Mouse (Mus musculus) layer of hippocampus, postnatal 14 days (tissue): ENCODE results near the gene Xbp1. TPM values are rescaled to one million over a fixed set of nuclear protein-coding genes. Genes with fewer than 3 reads are reported as not detected.
"Not testable (repeated sequence)": the region's sequence is repeated elsewhere in the genome, so short reads cannot be mapped to it uniquely, and the experiment has no call there.

Experiments
- DNase-seq, 2 experiments: peaks; one replicate each; pipeline ENCODE4 v3.0.0; 2021 to 2022; ENCODE audit warnings: low spot score in 2 of 2, mixed read lengths in 1 of 2
- total RNA-seq, 2 experiments: library from RNA; stranded (reverse); gene quantifications; 2 replicates each; pipeline ENCODE4 v1.2.3; 2021

The Xbp1 gene
- total RNA-seq, 2 experiments from 2014 or later: 72.9 to 88.1 TPM

DNA sequence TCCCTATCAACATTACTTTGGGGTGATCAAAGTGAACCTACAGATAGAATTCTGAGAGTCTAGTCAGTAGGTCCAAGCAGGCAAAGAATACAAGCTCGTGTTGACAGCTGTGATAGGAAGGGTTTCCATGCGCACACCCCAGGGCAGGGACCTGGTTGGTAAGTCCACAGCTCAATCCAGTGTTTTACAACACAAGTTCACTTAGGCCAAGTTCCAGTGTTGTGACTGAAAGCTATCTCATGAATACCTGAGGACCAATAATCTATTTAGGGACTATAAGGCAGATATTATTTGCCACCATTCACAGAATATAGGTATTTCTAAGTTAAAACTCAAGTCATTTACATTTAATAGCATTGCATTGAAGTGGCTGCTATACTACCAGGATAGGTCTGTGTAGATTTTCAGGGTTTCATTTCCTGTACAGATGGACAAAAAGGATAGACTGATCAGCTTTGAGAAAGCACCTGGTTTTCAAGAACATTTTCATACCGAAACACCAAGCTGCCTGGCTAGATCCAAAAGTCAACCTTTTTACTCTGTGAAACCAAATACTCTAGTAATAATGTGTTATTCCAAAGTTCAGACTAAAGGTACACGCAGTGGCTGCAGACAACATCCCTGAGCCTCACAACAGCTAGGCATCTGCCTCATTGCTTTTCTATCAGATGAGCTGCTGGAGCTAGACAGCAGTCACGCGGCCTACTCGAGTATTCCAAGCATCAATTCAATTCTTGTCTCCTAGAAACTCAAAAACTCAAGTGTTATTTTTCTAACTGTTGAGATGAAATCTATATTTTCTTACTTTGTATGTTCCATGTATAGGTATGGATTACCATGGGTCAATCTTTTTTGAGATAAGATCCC is 6.3 kb downstream of the Xbp1 start:
- no peak for DNase-seq

DNA sequence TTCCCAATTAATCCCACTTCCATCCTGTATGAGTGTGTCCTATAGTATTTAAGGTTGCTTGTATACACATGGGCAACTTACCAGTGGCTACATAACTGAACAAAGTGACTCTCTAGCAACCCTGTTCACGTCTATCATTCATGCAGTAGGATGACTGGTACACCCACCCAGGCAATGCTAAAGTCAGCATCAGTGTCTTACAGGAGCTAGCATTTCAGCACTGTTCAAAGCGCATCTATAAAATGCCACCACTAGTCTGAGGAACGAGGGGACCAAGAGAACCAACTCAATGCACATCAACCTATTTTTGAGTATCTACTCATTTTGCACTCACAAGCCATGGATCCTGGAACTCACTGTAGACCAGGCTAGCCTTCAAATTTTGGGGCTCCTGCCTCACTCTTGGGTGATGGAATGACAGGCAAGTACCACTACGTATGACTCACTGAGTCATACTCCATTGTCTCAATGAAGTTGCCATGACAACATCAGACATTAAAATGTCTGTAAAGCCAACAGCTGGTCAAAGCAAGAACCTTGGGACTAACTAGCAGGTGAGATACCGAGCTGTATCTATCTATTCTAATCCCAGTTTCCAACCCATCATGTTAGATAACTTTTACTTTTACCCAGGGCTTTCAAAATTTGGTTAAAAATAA is 7.5 kb downstream of the Xbp1 start:
- DNase-seq: no peak

GRCm38 (mm10) chr11:5528841-5529240 is 8.4 kb downstream of the Xbp1 start:
- DNase-seq: no peak

- no peak for DNase-seq
Measured at GRCm38 (mm10) chr11:5530172-5530571, 9.7 kb downstream of the Xbp1 start.

DNA sequence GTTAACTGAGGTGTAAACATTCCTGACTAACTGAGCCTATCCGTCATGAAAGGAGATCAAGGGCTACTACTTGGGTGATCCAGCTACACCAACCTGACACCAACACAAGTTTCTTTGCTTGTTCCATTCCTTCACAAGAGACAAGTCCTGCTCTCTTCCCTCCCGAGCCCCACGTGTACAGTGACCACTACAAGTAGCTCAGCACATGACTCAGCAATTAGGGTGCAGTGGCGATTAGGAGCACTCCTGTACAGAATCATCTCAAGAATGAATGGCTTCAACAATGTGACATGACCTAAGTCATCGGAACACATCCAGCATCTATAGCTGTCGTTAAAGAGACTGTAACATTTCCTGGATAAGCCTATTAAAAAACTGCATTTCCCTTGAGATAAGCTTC is 10.3 kb downstream of the Xbp1 start:
- no peak for DNase-seq

DNA sequence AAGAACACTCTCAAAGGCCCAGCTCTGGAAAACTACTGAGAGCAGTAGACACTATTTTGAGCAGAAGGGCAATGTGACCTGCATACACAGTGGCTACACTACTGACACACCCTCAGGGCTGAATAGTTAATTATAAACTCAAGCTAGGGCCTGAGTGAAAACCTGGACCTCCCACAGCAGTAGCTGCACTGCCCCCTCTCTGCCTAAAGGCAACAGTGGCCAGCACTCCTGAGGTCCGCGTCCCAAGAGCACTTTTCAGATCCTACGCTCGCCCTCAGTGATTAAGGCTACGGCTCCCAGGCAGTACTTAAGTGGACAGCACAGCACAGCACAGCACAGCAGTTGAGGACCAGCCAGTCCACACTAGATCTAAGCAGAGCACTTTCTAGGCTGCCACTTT is 12.6 kb downstream of the Xbp1 start:
- no peak for DNase-seq

DNA sequence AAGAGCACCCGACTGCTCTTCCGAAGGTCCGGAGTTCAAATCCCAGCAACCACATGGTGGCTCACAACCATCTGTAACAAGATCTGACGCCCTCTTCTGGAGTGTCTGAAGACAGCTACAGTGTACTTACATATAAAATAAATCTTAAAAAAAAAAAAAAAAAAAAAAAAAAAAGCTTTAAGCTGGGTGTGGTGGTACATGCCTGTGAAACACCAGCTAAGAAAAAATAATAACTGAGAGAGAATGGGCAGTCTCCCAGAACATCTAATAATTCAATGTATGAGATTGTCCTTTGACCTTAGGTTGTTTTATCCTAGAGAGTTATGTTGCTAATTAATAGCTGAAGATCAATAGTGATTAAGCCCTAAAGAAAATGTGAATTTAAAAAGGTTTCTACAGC is 17.0 kb downstream of the Xbp1 start:
- not testable (repeated sequence) for DNase-seq

GRCm38 (mm10) chr11:5540331-5540730 is 19.9 kb downstream of the Xbp1 start:
- DNase-seq: no peak

GRCm38 (mm10) chr11:5541230-5541798 is 20.9 kb downstream of the Xbp1 start:
- no peak for DNase-seq

- DNase-seq: peak; percentile 71 to 92
Measured at GRCm38 (mm10) chr11:5541799-5542481, 21.5 kb downstream of the Xbp1 start, which contains the start of gene Ccdc117. TSS of gene Ccdc117 (minus strand) at chr11:5542187.

DNA sequence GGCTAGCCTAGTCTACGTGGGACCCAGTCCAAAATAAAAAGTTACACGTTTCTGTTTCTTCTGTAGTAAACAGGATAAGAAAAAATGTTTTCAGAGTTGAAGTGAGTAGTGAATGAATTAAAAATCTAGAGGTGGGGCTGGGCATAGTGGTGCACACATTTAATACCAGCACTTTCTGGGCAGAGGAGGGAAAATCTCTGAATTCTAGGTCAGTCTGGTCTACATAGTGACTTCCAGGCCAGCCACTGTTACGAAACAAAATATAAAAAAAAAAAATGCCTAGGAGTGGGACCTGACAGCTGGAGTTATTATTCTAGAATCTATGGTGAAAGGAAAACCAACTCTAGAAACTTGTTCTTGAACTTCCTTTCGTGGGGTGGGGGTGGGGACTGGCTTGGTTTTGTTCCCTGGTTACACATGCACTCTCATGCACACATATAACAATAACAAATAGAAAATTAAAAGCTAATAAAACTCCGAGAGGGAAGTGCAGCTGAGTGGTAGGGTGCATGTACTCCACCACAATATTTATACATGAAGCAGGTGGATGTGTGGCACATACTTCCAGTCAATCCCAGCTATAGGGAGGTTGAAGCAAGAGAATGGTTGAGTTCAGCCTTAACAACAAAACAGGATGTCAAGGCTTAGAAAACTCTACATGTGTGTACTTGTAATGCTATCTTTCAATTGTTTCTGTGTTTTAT is 22.2 kb downstream of the Xbp1 start:
- DNase-seq: no peak

DNA sequence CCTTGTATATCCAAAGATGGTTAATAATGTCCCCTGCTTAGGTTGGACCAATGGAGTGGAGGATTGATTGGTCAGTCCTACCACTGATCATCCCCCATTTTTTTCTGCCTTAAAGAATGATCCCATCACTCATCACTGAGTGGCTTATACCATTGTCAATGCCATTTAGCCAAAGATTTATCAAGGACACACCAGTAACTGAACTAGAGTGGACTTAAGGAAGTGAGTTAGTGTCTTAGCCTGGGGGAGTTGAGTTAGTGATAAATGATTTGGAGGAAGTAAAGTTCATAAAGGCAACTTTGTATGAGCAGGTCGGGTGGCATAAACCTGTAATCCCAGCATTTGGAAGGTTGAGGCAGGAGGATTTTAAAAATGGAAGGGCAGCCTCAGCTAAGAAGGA is 22.8 kb downstream of the Xbp1 start:
- DNase-seq: no peak

DNA sequence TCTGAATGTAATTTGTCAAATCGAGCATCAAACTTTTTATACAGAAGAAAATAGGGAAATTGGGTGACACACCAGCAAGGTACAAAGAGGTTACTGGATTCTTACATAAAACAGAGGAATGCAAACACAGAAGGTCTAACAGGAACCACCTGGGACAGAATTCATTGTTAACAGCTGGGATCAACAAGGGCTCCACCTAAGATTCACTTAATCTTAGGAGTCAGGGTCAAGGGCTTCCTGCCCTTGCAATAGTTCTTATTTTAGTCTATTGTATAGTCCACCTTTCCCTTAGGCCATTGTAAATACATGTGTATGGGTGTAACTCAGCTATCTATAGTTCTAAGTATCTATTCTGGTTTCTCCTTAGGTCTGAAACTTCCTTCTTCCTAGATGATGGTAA is 24.2 kb downstream of the Xbp1 start:
- not testable (repeated sequence) for DNase-seq

GRCm38 (mm10) chr11:5545457-5545856 is 25.0 kb downstream of the Xbp1 start:
- no peak for DNase-seq

DNA sequence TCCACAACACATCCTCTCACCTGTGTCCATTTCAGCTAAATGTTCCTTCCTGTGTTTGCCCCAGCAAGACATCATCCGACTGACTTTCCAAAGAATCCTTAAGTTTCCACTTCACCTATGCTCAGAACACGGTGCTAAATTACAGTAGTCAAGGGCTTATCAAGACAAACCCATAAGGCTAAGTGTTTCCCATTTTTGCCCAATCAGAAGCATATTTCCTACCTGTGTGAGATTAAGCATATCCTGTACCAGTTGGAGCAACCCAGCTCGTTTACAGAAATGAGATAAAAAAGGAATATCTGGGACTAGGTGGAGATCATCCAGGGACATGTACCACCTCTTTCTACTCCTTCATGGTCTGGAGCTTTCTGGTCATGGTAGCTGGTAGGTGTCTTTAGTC is 26.2 kb downstream of the Xbp1 start:
- DNase-seq: no peak

GRCm38 (mm10) chr11:5551430-5551829 is 31.0 kb downstream of the Xbp1 start:
- no peak for DNase-seq

- DNase-seq: no peak
Measured at GRCm38 (mm10) chr11:5551931-5552330, 31.5 kb downstream of the Xbp1 start.

DNA sequence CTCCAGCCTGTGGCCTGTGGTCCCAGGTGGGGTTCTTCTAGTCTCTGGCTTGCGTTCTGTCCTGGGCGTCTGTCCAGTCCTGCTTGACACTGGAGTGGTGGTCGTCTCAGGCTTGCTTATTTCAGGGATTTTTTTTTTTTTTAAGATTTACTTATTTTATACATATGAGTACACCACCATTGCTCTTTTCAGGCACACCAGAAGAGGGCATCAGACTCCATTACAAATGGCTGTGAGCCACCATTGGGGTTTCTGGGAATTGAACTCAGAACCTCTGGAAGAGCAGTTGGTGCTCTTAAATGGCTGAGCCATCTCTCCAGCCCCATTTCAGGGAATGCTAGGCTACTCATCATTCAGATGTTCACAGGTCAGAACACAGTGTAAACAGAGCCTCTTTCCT is 39.8 kb downstream of the Xbp1 start:
- DNase-seq: no peak

- DNase-seq: no peak
Measured at GRCm38 (mm10) chr11:5562625-5563268, 42.3 kb downstream of the Xbp1 start.

GRCm38 (mm10) chr11:5563898-5564297 is 43.4 kb downstream of the Xbp1 start:
- no peak for DNase-seq

- no peak for DNase-seq
Measured at GRCm38 (mm10) chr11:5565596-5565995, 45.1 kb downstream of the Xbp1 start.
